Mouse (Mus musculus) liver, adult 2 months (tissue): ENCODE measurements around the gene Tmem45b.

Experiments used
- CTCF ChIP-seq: fragments of 200-500 bp; IDR thresholded peaks from 2 replicates; pipeline ENCODE4 v1.5.1; 2011; ENCODE audit warnings: low read depth, low read length, control low read depth
- POLR2A ChIP-seq: fragments of 200-500 bp; IDR thresholded peaks from 2 replicates; pipeline ENCODE4 v1.6.1; 2011; ENCODE audit warnings: low read length, control low read depth; ENCODE audit not compliant: insufficient read depth; ENCODE audit errors: extremely low read depth

DNA sequence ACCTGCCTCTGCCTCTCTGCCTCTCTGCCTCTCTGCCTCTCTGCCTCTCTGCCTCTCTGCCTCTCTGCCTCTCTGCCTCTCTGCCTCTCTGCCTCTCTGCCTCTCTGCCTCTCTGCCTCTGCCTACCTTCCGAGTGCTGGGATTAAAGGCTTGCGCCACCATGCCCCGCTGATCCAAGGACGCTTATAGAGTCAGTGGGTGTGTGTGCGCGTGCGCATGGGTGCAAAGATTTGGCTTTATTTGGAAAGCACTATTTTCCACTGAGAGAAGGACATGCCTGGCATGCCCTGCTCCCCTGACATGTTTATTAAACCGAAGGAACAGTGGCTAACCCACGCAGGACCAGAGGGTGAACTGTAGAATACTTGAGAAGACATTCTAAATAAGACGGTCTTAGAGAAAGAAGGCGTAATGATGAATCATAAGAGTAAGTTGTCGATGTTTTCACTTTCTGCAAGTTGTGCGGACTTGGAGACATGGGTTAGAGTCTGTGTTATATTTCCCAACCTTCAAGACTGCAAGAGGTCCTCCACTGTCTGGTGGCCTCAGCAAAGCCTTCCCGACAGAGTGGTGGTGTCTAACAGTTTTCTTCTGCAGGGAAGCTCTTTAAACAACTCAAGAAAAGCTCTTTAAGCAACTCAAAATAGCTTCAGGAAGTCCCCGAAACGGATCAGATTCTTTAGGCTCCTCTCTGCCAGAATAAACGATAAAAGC lies 79.3 kb downstream of the Tmem45b start:
- TF ChIP-seq POLR2A (no peak), CTCF (no peak)
